Comparison of ENCODE assay signal across 13 mouse cellular contexts in genomic region chr8:45660570-45660969, GRCm38 (mm10).
DNase-seq lines count a peak whose midpoint lies in the region; ATAC-seq and TF ChIP-seq lines count a peak whose summit lies in the region.
"Had no signal": no experiment of that assay in that cellular context is flagged by ENCODE, and none has a peak within 500 bp of the region (broad histone marks: within the 10 kb centered on the region; RNA-seq: fewer than 3 reads in every experiment).

No protein-coding gene starts in this region.

- ATAC-seq in heart, embryonic 15.5 days (replicated peaks; ENCODE audit: insufficient number of reproducible peaks, insufficient read depth, low FRiP score, low read depth) = no peak
- ATAC-seq in limb, embryonic 11.5 days (ENCODE audit: insufficient number of reproducible peaks, low FRiP score, low TSS enrichment, low read depth) = no peak
- ATAC-seq in cerebellum, adult (ENCODE audit: insufficient number of reproducible peaks, low FRiP score, low TSS enrichment) = no peak; the same call in 1 of the 2 replicates

- H3K27me3 ChIP-seq in heart, embryonic 10.5 days (ENCODE audit: insufficient read depth, poor library complexity, severe bottlenecking) = no peaks in the 10 kb centered on the region
- H3K27me3 ChIP-seq in embryonic facial prominence, embryonic 10.5 days (replicated peaks; ENCODE audit: low read depth, poor library complexity, severe bottlenecking) = no peaks in the 10 kb centered on the region
- no peaks in the 10 kb centered on the region for H3K27me3 ChIP-seq in heart, embryonic 15.5 days
- H3K27me3 ChIP-seq in limb, embryonic 11.5 days (ENCODE audit: control insufficient read depth, insufficient read depth, low read length) = no peaks in the 10 kb centered on the region
- H3K27me3 ChIP-seq in thymus, adult 2 months (ENCODE audit: control insufficient read depth, insufficient read depth, low read length) = no peaks in the 10 kb centered on the region

- no peak for TF ChIP-seq POLR2A in thymus, adult 2 months (IDR thresholded peaks at IDR 0.05; ENCODE audit: control insufficient read depth, extremely low read depth, insufficient read depth, low read length, poor library complexity)

- 47% methylated on average over 12 of the region's 12 CpGs for WGBS in heart, embryonic 10.5 days
- WGBS in embryonic facial prominence, embryonic 10.5 days = 66% methylated on average over 12 of the region's 12 CpGs
- 30% methylated on average over 12 of the region's 12 CpGs for WGBS in heart, embryonic 15.5 days
- WGBS in limb, embryonic 11.5 days = 57% methylated on average over 12 of the region's 12 CpGs
- 29% methylated on average over 12 of the region's 12 CpGs for WGBS in thymus, adult 2 months

- intact Hi-C loops in heart, postnatal 25 days (cut with DNase I) = loop anchor here (5.0 kb wide), 2 partner anchors 53 to 62 kb away; no protein-coding TSS in a partner anchor

- H3K36me3 ChIP-seq in heart, embryonic 10.5 days = 0 out of 2 replicates have a peak, but pooled peaks cover 8% of the 10 kb centered on the region
- H3K36me3 ChIP-seq in embryonic facial prominence, embryonic 10.5 days (replicated peaks) = no peaks in the 10 kb centered on the region
- no peaks in the 10 kb centered on the region for H3K36me3 ChIP-seq in heart, embryonic 15.5 days
- no peaks in the 10 kb centered on the region for H3K36me3 ChIP-seq in limb, embryonic 11.5 days (ENCODE audit: control insufficient read depth, insufficient read depth, low read length)
- H3K36me3 ChIP-seq in thymus, adult 2 months (ENCODE audit: control insufficient read depth, insufficient read depth, low read length) = no peaks in the 10 kb centered on the region

- H3K27ac ChIP-seq in heart, embryonic 10.5 days = peak overlapping the region; percentile 90
- H3K27ac ChIP-seq in embryonic facial prominence, embryonic 10.5 days (replicated peaks) = 0 out of 2 replicates have a peak overlapping the region, but pooled peaks have one; percentile 59
- peak overlapping the region; percentile 80 for H3K27ac ChIP-seq in heart, embryonic 15.5 days
- no peak overlapping the region for H3K27ac ChIP-seq in limb, embryonic 11.5 days (replicated peaks; ENCODE audit: low read depth, low read length)
- no peak overlapping the region for H3K27ac ChIP-seq in thymus, adult 2 months (ENCODE audit: control insufficient read depth, insufficient read depth, low read length)
- H3K27ac ChIP-seq: forebrain, embryonic 10.5 days; macrophage had no signal

- peaks cover 40% of the 10 kb centered on the region for H3K4me1 ChIP-seq in heart, embryonic 10.5 days
- H3K4me1 ChIP-seq in embryonic facial prominence, embryonic 10.5 days = peaks cover 46% of the 10 kb centered on the region
- peaks cover 20% of the 10 kb centered on the region for H3K4me1 ChIP-seq in heart, embryonic 15.5 days (replicated peaks)
- peaks cover 17% of the 10 kb centered on the region for H3K4me1 ChIP-seq in limb, embryonic 11.5 days (ENCODE audit: control insufficient read depth, insufficient read depth, low read length)
- no peaks in the 10 kb centered on the region for H3K4me1 ChIP-seq in thymus, adult 2 months (replicated peaks; ENCODE audit: control insufficient read depth, insufficient read depth, low read length)

- no peak for TF ChIP-seq CTCF in thymus, adult 2 months (IDR thresholded peaks at IDR 0.05; ENCODE audit: borderline replicate concordance, control insufficient read depth, extremely low read depth, insufficient read depth, low read length, poor library complexity)

- H3K9ac ChIP-seq in heart, embryonic 15.5 days = peak overlapping the region; percentile 68
- no peak overlapping the region for H3K9ac ChIP-seq in limb, embryonic 11.5 days (ENCODE audit: low read length)

- H3K4me2 ChIP-seq in heart, embryonic 15.5 days = peak overlapping the region; percentile 63
- no peak overlapping the region for H3K4me2 ChIP-seq in limb, embryonic 11.5 days (ENCODE audit: low read depth, severe bottlenecking)

- H3K9me3 ChIP-seq in heart, embryonic 10.5 days = no peaks in the 10 kb centered on the region
- H3K9me3 ChIP-seq in embryonic facial prominence, embryonic 10.5 days = no peaks in the 10 kb centered on the region
- H3K9me3 ChIP-seq in heart, embryonic 15.5 days (replicated peaks) = no peaks in the 10 kb centered on the region
- H3K9me3 ChIP-seq in limb, embryonic 11.5 days (ENCODE audit: control insufficient read depth, low read length) = no peaks in the 10 kb centered on the region
- H3K9me3 ChIP-seq: forebrain, embryonic 10.5 days had no signal

- H3K4me3 ChIP-seq in heart, embryonic 10.5 days = peak overlapping the region; percentile 65
- H3K4me3 ChIP-seq in embryonic facial prominence, embryonic 10.5 days = no peak overlapping the region
- H3K4me3 ChIP-seq in heart, embryonic 15.5 days = peak overlapping the region; percentile 58
- no peak overlapping the region for H3K4me3 ChIP-seq in limb, embryonic 11.5 days (ENCODE audit: low read depth, low read length)
- no peak overlapping the region for H3K4me3 ChIP-seq in thymus, adult 2 months (ENCODE audit: control insufficient read depth, insufficient read depth, low read length)
- H3K4me3 ChIP-seq: forebrain, embryonic 10.5 days had no signal

- DNase-seq in heart, embryonic 10.5 days (ENCODE audit: low spot score) = no peak
- no peak for DNase-seq in heart, postnatal 25 days (ENCODE audit: low spot score)
- no peak for DNase-seq in embryonic facial prominence, embryonic 10.5 days (ENCODE audit: low spot score)
- peak; percentile 28 for DNase-seq in limb, embryonic 11.5 days (ENCODE audit: low spot score)
- DNase-seq in thymus, adult 2 months = no peak
- DNase-seq in cerebellum, adult 11-12 months = no peak
- DNase-seq: cerebellum, postnatal 14 days; left cerebral cortex, postnatal 4 days; right cerebral cortex, adult 18-20 months had no signal

Comparison
In these comparisons a context has a peak if more than half of its experiments do, and no peak if none do; other contexts are left out.
1. H3K27ac ChIP-seq: peak in heart, embryonic 10.5 days (single experiment), embryonic facial prominence, embryonic 10.5 days (single experiment) and heart, embryonic 15.5 days (single experiment); none in limb, embryonic 11.5 days (single experiment) and thymus, adult 2 months (single experiment).
2. H3K4me3 ChIP-seq: peak in heart, embryonic 10.5 days (single experiment) and heart, embryonic 15.5 days (single experiment); none in embryonic facial prominence, embryonic 10.5 days (single experiment), limb, embryonic 11.5 days (single experiment) and thymus, adult 2 months (single experiment).